Mouse (Mus musculus) ES-E14 (cell line): ENCODE data around the gene Cab39.

Experiments
- CHD2 ChIP-seq: IDR thresholded peaks from 2 replicates; pipeline ENCODE4 v1.6.1; 2014; ENCODE audit warnings: mild to moderate bottlenecking, low read depth, low read length, inconsistent platforms
- ZC3H11A ChIP-seq: IDR thresholded peaks from 2 replicates; pipeline ENCODE4 v1.6.1; 2012; ENCODE audit warnings: low read depth, mild to moderate bottlenecking, inconsistent platforms, low read length, borderline replicate concordance
- ZNF384 ChIP-seq: IDR thresholded peaks from 2 replicates; pipeline ENCODE4 v1.6.1; 2012; ENCODE audit warnings: low read depth, low read length, inconsistent platforms

- TF ChIP-seq CHD2 = no peak
- no peak for TF ChIP-seq ZC3H11A
- TF ChIP-seq ZNF384 = no peak
Observed at GRCm38 (mm10) chr1:85795196-85795595, 2.0 kb downstream of the Cab39 start.
